Mouse (Mus musculus): Measurements from ENCODE around the gene Casp14.
"Not testable (repeated sequence)": the region's sequence is repeated elsewhere in the genome, so short reads cannot be mapped to it uniquely, and the experiment has no call there.

GRCm38 (mm10) chr10:78666696-78667095, 51.4 kb downstream of the Casp14 start:
- not testable (repeated sequence) for TF ChIP-seq POLR2A, CTCF (IDR thresholded peaks at IDR 0.05; ENCODE audit: insufficient read depth, low read depth, low read length)

Measured in olfactory bulb, adult 2 months (tissue).